Mouse (Mus musculus): Measurements from ENCODE around the gene E130208F15Rik.

GRCm38 (mm10) chr7:30327140-30327539 is 5.6 kb downstream of the E130208F15Rik start:
- TF ChIP-seq POLR2A (IDR thresholded peaks at IDR 0.05; ENCODE audit: borderline replicate concordance, control insufficient read depth, low read depth, low read length) (no peak), CTCF (IDR thresholded peaks at IDR 0.05; ENCODE audit: control insufficient read depth, insufficient read depth, low read length) (no peak)
